Mouse (Mus musculus) erythroblast, embryonic 14.5 days (primary cell): ENCODE data around the gene Zfp768. TPM values are rescaled to one million over a fixed set of nuclear protein-coding genes. Genes with fewer than 3 reads are reported as not detected.
"Not testable (repeated sequence)": the region's sequence is repeated elsewhere in the genome, so short reads cannot be mapped to it uniquely, and the experiment has no call there.

Experiments used
- H3K27me3 ChIP-seq: 2 replicates; pipeline ENCODE4 v1.6.1; 2012; ENCODE audit warnings: inconsistent platforms; ENCODE audit not compliant: control insufficient read depth
- H3K36me3 ChIP-seq: 2 replicates; pipeline ENCODE4 v1.6.1; 2012; ENCODE audit warnings: mild to moderate bottlenecking, inconsistent platforms; ENCODE audit not compliant: control insufficient read depth
- H3K4me1 ChIP-seq: 2 replicates; pipeline ENCODE4 v1.6.1; 2012; ENCODE audit warnings: inconsistent platforms; ENCODE audit not compliant: control insufficient read depth
- H3K4me3 ChIP-seq: replicated peaks from 2 replicates; pipeline ENCODE3; 2012; ENCODE audit warnings: moderate library complexity, mild to moderate bottlenecking, inconsistent platforms
- H3K9me3 ChIP-seq: 2 replicates; pipeline ENCODE4 v1.6.1; 2012; ENCODE audit warnings: low read length, inconsistent platforms, mixed read lengths; ENCODE audit not compliant: control insufficient read depth
- GATA1 ChIP-seq: IDR thresholded peaks from 2 replicates; pipeline ENCODE4 v1.6.1; 2012; ENCODE audit warnings: low read length, inconsistent platforms, mixed read lengths
- TAL1 ChIP-seq: IDR thresholded peaks from 3 replicates; pipeline ENCODE4 v1.6.1; 2012; ENCODE audit warnings: low read length, inconsistent platforms, mixed read lengths
- polyA plus RNA-seq: library from polyadenylated mRNA; stranded (reverse); fragments of >175 nt; gene quantifications from 2 replicates; pipeline ENCODE4 v1.2.3, GENCODE M21; 2012

The Zfp768 gene
- 0.17 and 0.26 TPM in 2 replicates for polyA plus RNA-seq

DNA sequence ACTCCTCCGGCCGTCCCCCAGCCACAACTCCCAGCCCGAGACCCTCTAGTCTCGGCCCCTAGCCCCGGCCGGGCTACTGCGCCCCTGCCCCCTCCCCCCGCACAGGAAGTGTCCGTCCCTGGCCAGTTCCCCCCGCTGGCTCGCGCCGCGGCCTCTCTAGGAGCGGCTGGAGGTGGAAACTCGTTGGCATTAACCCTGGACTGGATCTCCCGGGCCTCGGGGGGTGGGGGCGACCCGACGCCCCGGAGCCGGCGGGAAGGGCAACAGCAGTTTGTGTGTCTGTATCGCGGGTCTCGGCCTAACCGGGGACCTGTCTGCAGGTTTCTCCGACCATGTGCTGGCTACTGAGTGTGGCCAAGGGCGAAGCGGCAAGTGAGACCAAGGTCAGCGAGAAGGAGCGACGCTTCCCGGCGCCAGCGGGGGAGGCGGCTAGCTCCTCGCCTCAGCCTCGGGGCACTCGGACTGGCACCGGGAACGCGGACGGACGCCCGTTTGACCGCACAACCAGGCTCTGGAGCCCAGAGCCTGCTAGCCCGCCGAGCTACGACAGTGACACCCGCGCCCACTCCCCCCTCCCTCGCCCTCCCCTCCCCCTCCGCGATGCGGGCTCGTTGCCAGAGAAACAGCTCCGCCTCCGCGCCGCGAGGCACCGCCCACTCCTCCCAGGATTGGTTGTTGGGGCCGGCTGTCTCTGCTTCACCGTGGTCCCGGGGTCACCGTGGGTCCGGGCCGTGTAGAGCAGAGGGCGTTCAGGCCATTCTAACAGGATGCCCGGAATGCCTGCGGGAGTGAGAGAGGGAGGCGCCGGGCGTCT lies at the start of gene Zfp768:
Zfp768 (minus strand) TSS at position 78 of the 814 bp plus-strand sequence.
- Histone ChIP-seq H3K27me3 (peaks cover 12% of the 10 kb centered on the region), H3K4me1 (peaks cover 27% of the 10 kb centered on the region), H3K4me3 (peak within 1 kb of the TSS; percentile 89), H3K9me3 (peaks cover 3% of the 10 kb centered on the region; the same call in 1 of the 2 replicates), H3K36me3 (peaks cover 8% of the 10 kb centered on the region)
- TF ChIP-seq TAL1, result no peak
- no peak for TF ChIP-seq GATA1

DNA sequence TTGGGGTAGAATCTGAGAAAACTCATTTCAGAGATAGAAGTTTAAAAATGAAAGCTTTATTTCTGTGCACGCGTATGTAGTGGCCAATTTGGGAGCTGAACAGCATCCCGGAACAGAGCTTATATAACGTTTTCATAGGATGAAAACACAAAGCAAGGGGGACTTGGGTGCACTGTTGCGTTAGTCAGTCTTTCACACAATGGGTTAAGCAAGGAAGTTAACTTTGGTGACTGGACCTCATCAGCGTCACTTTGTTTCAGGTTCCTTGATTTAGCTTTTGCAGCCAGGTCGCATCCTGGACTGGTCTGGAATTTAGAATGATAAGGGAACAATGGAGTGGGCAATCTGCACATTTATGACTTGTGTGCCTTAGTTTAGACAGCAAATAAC lies 48.5 kb upstream of the Zfp768 start:
- Histone ChIP-seq H3K36me3 (peaks cover 11% of the 10 kb centered on the region), H3K4me1 (peaks cover 24% of the 10 kb centered on the region), H3K27me3 (peaks cover 15% of the 10 kb centered on the region), H3K9me3 (peaks cover 5% of the 10 kb centered on the region), H3K4me3 (peak overlapping the region; percentile 75)
- no peak for TF ChIP-seq TAL1

DNA sequence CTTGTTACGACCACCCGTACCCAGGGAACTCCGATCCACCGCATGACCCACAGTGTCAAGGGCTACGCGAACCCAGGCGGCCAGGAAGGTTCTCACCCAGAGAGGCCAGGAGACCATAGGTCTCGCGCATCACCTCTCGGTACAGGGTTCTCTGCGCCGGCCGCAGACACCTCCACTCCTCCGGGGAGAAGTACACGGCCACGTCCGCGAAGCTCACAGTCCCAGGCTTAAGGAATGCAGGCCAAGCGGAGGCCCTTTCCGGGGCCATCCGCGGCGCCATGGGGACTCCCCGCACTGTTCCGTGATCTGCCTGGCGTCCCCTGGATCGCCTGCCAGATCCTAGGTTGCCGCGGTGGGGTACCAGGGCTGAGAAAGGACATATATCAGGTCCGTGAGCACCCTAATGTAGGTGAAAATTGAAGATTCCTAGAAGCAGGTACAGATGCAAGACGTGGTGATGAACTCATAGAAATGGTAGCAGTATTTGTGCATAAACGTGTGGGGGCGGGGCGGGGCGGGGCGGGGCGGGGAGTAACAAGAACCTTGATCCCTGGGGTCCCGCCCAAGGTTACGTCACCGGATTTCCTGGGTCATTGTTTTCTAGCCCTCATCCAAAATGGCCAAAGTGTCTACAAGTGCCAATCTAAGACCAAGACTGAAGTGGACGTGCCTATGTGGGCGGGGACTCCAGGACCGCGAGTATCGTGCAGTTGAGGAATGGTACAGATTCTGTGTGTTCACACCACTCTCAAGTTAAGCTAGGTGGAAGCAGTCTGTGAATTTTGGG lies 48.0 kb upstream of the Zfp768 start, which contains the start of gene E430018J23Rik:
E430018J23Rik (minus strand) TSS at position 473 of the 787 bp plus-strand sequence.
- TF ChIP-seq TAL1 (no peak), GATA1 (no peak)
- Histone ChIP-seq H3K4me3 (peak within 1 kb of the TSS; percentile 75), H3K9me3 (peaks cover 5% of the 10 kb centered on the region), H3K27me3 (peaks cover 15% of the 10 kb centered on the region), H3K4me1 (peaks cover 24% of the 10 kb centered on the region), H3K36me3 (peaks cover 11% of the 10 kb centered on the region)

DNA sequence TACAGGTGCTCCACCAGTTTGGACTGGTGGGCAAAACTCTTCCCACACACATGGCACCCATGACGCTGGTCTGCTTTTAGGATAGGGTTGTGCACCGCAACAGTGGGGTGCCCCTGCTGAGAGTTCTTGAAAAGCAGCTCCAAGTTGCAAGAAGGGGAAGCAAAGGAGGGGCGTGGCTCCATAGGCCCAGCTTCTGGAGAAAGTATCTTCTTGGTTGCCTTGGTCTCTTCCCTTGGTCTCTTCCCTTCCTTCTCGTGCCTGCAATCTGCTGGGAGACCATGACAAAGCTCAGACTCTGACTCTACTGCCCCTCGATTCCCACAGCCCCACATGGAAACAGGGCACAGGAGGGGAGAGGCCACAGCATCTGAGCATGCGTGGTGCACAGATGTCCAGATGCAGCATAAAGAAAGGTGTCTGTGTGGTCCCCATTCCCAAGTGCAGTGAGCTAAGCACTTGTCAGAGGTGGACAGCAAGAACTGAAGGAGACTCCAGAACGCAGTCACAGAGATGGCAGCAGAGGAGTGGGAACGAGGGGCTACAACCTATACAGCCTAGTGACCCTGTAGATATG lies 46.9 kb upstream of the Zfp768 start:
- peaks cover 24% of the 10 kb centered on the region for H3K4me1 ChIP-seq
- H3K9me3 ChIP-seq, result peaks cover 5% of the 10 kb centered on the region
- peaks cover 9% of the 10 kb centered on the region for H3K27me3 ChIP-seq
- TF ChIP-seq GATA1 (no peak), TAL1 (no peak)
- peaks cover 11% of the 10 kb centered on the region for H3K36me3 ChIP-seq
- H3K4me3 ChIP-seq, result peak overlapping the region; percentile 75

DNA sequence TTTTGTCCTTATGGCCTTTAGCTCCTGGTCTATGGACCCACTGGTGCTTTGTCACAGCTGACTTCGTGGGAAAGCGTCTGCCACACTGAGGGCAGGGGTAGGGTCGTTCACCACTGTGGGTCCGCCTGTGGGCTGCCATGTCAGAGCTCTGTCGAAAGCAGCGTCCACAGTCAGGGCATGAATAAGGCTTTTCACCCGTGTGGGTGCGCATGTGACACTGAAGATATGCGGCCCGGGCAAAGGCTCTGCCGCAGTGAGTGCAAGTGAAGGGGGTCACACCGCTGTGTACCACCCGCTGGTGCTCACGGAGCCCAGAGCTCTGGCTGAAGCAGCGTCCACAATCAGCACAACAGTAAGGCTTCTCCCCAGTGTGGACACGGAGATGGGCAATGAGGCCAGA lies 46.1 kb upstream of the Zfp768 start:
- Histone ChIP-seq H3K9me3 (peaks cover 5% of the 10 kb centered on the region), H3K4me1 (peaks cover 31% of the 10 kb centered on the region), H3K27me3 (peaks cover 4% of the 10 kb centered on the region), H3K4me3 (no peak overlapping the region), H3K36me3 (peaks cover 11% of the 10 kb centered on the region)
- TF ChIP-seq TAL1, result no peak
- no peak for TF ChIP-seq GATA1

DNA sequence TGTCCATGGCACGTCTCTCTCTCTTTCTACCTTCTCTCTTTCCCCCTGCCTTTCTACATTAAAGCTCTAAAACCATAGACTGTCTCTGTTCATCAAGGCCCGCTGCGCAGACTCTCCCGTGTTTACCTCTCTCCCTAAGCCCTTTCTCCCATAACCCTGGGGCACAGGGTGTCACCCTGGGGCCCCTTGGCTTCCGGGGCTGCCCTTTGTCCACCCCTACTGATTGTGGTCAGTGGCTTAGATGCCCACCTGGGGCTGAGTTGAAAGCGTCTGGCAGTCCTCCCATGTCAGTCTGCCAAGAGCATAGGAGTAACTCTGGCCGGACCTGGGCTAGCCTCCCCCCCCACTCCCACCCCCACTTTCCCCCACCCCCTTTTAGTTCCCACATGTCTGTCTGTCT lies 44.9 kb upstream of the Zfp768 start:
- TF ChIP-seq GATA1 (no peak), TAL1 (no peak)

DNA sequence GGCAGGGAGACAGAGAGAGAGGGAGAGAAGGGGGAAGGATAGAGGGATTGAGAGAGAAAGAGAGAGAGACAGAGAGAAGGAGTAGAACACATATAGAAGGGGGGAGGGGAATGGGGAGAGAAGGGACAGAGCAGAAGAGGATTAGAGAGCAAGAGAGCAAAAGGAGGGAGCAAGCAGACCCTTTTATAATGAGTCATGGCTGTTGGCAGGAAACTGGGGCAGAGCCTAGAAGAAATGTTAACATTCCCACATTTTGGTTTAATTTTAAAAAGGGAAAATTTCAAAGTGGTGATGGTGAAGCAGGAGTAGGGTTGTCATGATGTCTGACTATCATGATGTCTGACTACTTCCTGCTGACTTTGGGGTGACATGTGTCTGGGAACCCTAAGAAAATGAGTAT lies 42.8 kb upstream of the Zfp768 start:
- peaks cover 26% of the 10 kb centered on the region for H3K36me3 ChIP-seq
- not testable (repeated sequence) for H3K4me3 ChIP-seq, H3K27me3 ChIP-seq
- peaks cover 21% of the 10 kb centered on the region for H3K9me3 ChIP-seq
- H3K4me1 ChIP-seq, result peaks cover 25% of the 10 kb centered on the region

More for the DNA sequence above, 44.9 kb upstream of the Zfp768 start:
- no peaks in the 10 kb centered on the region for H3K27me3 ChIP-seq
- H3K9me3 ChIP-seq, result peaks cover 8% of the 10 kb centered on the region
- no peak overlapping the region for H3K4me3 ChIP-seq
- peaks cover 15% of the 10 kb centered on the region for H3K36me3 ChIP-seq
- peaks cover 36% of the 10 kb centered on the region for H3K4me1 ChIP-seq

DNA sequence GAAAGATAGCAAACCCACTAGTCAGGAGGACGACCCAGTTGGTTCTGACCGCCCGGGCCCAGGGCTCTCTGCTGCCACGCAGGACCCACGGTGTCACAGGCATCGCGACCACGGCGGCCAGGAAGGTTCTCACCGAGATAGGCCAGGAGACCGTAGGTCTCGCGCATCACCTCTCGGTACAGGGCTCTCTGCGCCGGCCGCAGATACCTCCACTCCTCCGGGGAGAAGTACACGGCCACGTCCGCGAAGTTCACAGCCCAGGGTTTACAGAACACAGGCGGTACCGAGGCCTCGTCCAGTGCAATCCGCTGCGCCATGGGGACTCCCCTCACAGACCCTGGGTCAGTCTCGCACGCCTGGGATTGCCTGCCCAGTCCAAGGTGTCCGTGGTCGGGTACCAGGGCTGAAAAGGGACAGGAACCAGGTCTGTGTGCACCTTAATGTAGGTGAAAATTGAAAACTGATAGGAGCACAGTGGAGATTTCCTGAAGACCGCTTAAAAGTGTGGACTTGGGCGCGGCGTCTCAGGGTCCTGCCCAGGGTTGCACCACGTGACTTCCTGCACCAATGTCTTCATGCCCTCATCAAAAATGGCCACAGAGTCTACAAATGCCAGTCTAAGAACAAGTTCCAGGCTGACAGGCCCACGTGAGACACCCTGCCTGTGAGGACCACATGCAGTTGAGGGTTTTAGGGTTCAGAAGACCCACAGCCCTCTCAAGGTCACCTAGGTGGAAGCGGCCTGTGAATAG lies 41.4 kb upstream of the Zfp768 start, which contains the start of gene 9130019O22Rik:
9130019O22Rik (minus strand) TSS at position 526 of the 752 bp plus-strand sequence.
- peaks cover 24% of the 10 kb centered on the region for H3K9me3 ChIP-seq
- H3K27me3 ChIP-seq, result no peaks in the 10 kb centered on the region

DNA sequence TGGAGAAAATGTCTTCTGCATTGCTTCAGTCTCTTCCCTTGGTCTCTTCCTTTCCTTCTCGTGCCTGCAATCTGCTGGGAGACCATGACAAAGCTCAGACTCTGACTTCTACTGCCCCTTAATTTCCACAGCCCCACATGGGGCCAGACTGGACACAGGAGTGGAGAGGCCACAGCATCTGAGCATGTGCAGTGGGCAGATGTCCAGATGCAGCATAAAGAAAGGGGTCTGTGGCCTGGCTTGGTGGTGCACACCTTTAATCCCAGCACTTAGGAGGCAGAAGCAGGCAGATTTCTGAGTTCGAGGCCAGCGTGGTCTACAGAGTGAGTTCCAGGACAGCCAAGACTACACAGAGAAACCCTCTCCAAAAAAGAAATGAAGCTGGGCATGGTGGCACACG lies 40.2 kb upstream of the Zfp768 start:
- Histone ChIP-seq H3K36me3 (peaks cover 18% of the 10 kb centered on the region), H3K4me1 (peaks cover 13% of the 10 kb centered on the region), H3K9me3 (peaks cover 20% of the 10 kb centered on the region)
- H3K4me3 ChIP-seq, H3K27me3 ChIP-seq: not testable (repeated sequence)

More for the DNA sequence above, 41.4 kb upstream of the Zfp768 start, which contains the start of gene 9130019O22Rik:
- peak within 1 kb of the TSS; percentile 69 for H3K4me3 ChIP-seq
- H3K36me3 ChIP-seq, result peaks cover 25% of the 10 kb centered on the region
- H3K4me1 ChIP-seq, result peaks cover 13% of the 10 kb centered on the region
- TF ChIP-seq TAL1 (no peak), GATA1 (no peak)
